Mouse (Mus musculus) heart, embryonic 14.5 days (tissue): ENCODE measurements around the gene Brca2. TPM values are rescaled to one million over a fixed set of nuclear protein-coding genes. Genes with fewer than 3 reads are reported as not detected.

ENCODE experiments used
- ATAC-seq: fragments of 200-750 bp; cut with Nextera tagmentation; 2 replicates; pipeline ENCODE4 v1.8.0; 2017; ENCODE audit warnings: low read depth, moderate TSS enrichment; ENCODE audit not compliant: insufficient number of reproducible peaks, insufficient read depth, low FRiP score
- H3K27ac ChIP-seq, 2 experiments: fragments of 200-500 bp in 1 of 2; fragments of 300-500 bp in 1 of 2; sonication (generic) in 1 of 2; replicated peaks in 1 of 2; 2 replicates each; pipeline ENCODE4 v1.5.1; 2012 to 2014; ENCODE audit warnings: low read depth in 2 of 2, low read length in 2 of 2, control low read depth in 1 of 2, mild to moderate bottlenecking in 1 of 2, mixed read lengths in 1 of 2; ENCODE audit not compliant: control insufficient read depth in 1 of 2, insufficient read depth in 1 of 2
- H3K27me3 ChIP-seq: fragments of 300-500 bp; sonication (generic); 2 replicates; pipeline ENCODE4 v1.6.1; 2014; ENCODE audit warnings: mild to moderate bottlenecking, low read length, control low read depth; ENCODE audit not compliant: control insufficient read depth, insufficient read depth
- H3K36me3 ChIP-seq: fragments of 300-500 bp; sonication (generic); 2 replicates; pipeline ENCODE4 v1.6.1; 2014; ENCODE audit warnings: mild to moderate bottlenecking, control low read depth, low read length, mixed read lengths; ENCODE audit not compliant: control insufficient read depth, insufficient read depth
- H3K4me1 ChIP-seq, 2 experiments: fragments of 200-500 bp in 1 of 2; fragments of 300-500 bp in 1 of 2; sonication (generic) in 1 of 2; 2 replicates each; pipeline ENCODE4 v1.6.1; 2012 to 2014; ENCODE audit warnings: low read length in 2 of 2, control low read depth in 1 of 2, mixed read lengths in 1 of 2; ENCODE audit not compliant: control insufficient read depth in 2 of 2, insufficient read depth in 2 of 2
- H3K4me2 ChIP-seq: fragments of 300-500 bp; sonication (generic); 2 replicates; pipeline ENCODE4 v1.6.1; 2014; ENCODE audit warnings: mild to moderate bottlenecking, low read length
- H3K4me3 ChIP-seq, 2 experiments: fragments of 200-500 bp in 1 of 2; fragments of 300-500 bp in 1 of 2; sonication (generic) in 1 of 2; 2 replicates each; pipeline ENCODE4 v1.5.1; 2012 to 2014; ENCODE audit warnings: low read length in 2 of 2, mild to moderate bottlenecking in 2 of 2, control low read depth in 1 of 2, low read depth in 1 of 2, moderate library complexity in 1 of 2; ENCODE audit not compliant: control insufficient read depth in 1 of 2, insufficient read depth in 1 of 2
- H3K9ac ChIP-seq: fragments of 300-500 bp; sonication (generic); 2 replicates; pipeline ENCODE4 v1.6.1; 2014; ENCODE audit warnings: mild to moderate bottlenecking, low read length
- H3K9me3 ChIP-seq: fragments of 300-500 bp; sonication (generic); 2 replicates; pipeline ENCODE4 v1.6.1; 2016; ENCODE audit warnings: low read length, control low read depth; ENCODE audit not compliant: control insufficient read depth
- WGBS: fragments of 180-500 bp; shearing (Covaris S2); extraction: QIAGEN DNeasy Blood & Tissue Kit; methylation state at CpG from one replicate; pipeline ENCODE4 v1.1.7; 2014; 5-methylcytosine and 5-hydroxymethylcytosine counted together
- polyA plus RNA-seq: library from polyadenylated mRNA; unstranded; fragments of >200 nt; fragmentation: Nextera tagmentation; extraction: Ambion mirVana; gene quantifications from 2 replicates; pipeline ENCODE4 v1.2.1, GENCODE M21; 2014

Brca2 gene
- polyA plus RNA-seq, 1 experiment from 2014 or later: 14.4 TPM

GRCm38 (mm10) chr5:150495792-150496191, 26.6 kb upstream of the Brca2 start:
- H3K36me3 ChIP-seq: peaks cover 49% of the 10 kb centered on the region
- 52% methylated on average over 6 of the region's 6 CpGs for WGBS
- H3K9me3 ChIP-seq: no peaks in the 10 kb centered on the region
- no peak overlapping the region for H3K4me3 ChIP-seq
- no peak overlapping the region for H3K9ac ChIP-seq
- 0 out of 4 replicates have a peak, but pooled peaks cover 0 to 3% of the 10 kb centered on the region in 2 experiments for H3K4me1 ChIP-seq
- H3K27me3 ChIP-seq: no peaks in the 10 kb centered on the region
- H3K27ac ChIP-seq: no peak overlapping the region
- H3K4me2 ChIP-seq: no peak overlapping the region
- ATAC-seq: no peak

GRCm38 (mm10) chr5:150510451-150511225, 11.8 kb upstream of the Brca2 start:
- Histone ChIP-seq H3K27ac (no peak overlapping the region), H3K9me3 (no peaks in the 10 kb centered on the region), H3K27me3 (no peaks in the 10 kb centered on the region), H3K4me2 (no peak overlapping the region), H3K9ac (no peak overlapping the region), H3K36me3 (no peaks in the 10 kb centered on the region), H3K4me1 (no peaks in the 10 kb centered on the region), H3K4me3 (no peak overlapping the region)
- ATAC-seq: no peak
- 73% methylated on average over 6 of the region's 6 CpGs for WGBS

DNA sequence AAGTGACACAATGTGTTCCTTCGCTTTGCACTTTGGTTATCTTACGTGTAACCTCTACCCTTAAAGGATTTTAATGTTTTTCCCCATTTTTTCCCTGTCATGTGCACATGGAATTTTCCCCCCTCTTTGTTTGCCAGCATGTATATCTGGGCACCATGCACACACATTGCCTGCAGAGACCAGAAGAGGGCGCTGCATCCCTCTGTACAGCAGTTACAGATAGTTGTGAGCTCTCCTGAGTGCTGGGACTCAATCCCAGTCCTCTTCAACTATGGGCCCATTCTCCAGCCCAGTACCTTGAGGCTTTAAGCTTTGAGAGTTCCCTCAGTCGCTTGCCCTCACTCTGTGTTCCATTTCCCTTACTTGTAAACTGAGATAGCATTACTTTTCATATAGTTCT, 9.2 kb upstream of the Brca2 start:
- Histone ChIP-seq H3K4me3 (no peak overlapping the region), H3K4me2 (no peak overlapping the region), H3K27me3 (no peaks in the 10 kb centered on the region), H3K36me3 (no peaks in the 10 kb centered on the region), H3K27ac (no peak overlapping the region), H3K4me1 (no peaks in the 10 kb centered on the region), H3K9ac (no peak overlapping the region), H3K9me3 (no peaks in the 10 kb centered on the region)
- WGBS: 68% methylated on average over 4 of the region's 4 CpGs
- ATAC-seq: no peak

- 60% methylated on average over 1 of the region's 1 CpGs for WGBS
- Histone ChIP-seq H3K36me3 (no peaks in the 10 kb centered on the region), H3K27ac (no peak overlapping the region)
Observed at GRCm38 (mm10) chr5:150514027-150514426, 8.4 kb upstream of the Brca2 start.

GRCm38 (mm10) chr5:150518064-150518463, 4.4 kb upstream of the Brca2 start, which contains the start of gene Zar1l:
Gene Zar1l, minus strand, starts transcription at chr5:150518164.
- Histone ChIP-seq H3K4me2 (no peak within 1 kb of the TSS), H3K27ac (no peak within 1 kb of the TSS), H3K4me1 (peaks cover 0 to 2% of the 10 kb centered on the region in 2 experiments; a peak in 1 of 4 replicates), H3K4me3 (no peak within 1 kb of the TSS), H3K9me3 (no peaks in the 10 kb centered on the region), H3K9ac (no peak within 1 kb of the TSS), H3K27me3 (no peaks in the 10 kb centered on the region), H3K36me3 (no peaks in the 10 kb centered on the region)
- ATAC-seq: no peak
- 55% methylated on average over 4 of the region's 4 CpGs for WGBS

More at GRCm38 (mm10) chr5:150514027-150514426, 8.4 kb upstream of the Brca2 start:
- H3K4me2 ChIP-seq: no peak overlapping the region
- no peaks in the 10 kb centered on the region for H3K4me1 ChIP-seq
- no peak overlapping the region for H3K9ac ChIP-seq
- ATAC-seq: no peak
- no peaks in the 10 kb centered on the region for H3K27me3 ChIP-seq
- H3K9me3 ChIP-seq: no peaks in the 10 kb centered on the region
- no peak overlapping the region for H3K4me3 ChIP-seq

DNA sequence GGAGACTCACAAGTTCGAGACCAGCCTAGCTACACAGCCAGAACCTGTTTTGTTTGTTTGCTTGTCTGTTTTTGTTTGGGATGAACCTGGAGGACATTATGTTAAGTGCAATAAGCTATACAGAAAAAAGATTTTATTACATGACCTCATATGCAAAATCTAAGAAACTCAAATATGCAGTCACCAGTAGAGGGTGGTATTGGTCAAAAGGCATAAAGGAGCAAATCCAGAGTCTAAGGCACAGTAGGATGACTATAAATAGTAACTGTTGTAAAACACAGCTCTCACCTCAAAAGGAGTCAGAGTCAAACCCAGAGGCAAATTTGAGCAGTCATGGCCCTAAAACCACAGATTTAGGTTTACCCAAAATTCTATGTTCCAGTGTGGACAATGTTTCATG, 2.9 kb upstream of the Brca2 start:
- Histone ChIP-seq H3K9me3 (no peaks in the 10 kb centered on the region), H3K9ac (no peak overlapping the region), H3K36me3 (no peaks in the 10 kb centered on the region), H3K27ac (no peak overlapping the region), H3K27me3 (no peaks in the 10 kb centered on the region), H3K4me3 (no peak overlapping the region), H3K4me2 (no peak overlapping the region), H3K4me1 (peaks cover 0 to 2% of the 10 kb centered on the region in 2 experiments; a peak in 1 of 4 replicates)
- ATAC-seq: no peak
- 86% methylated on average over 1 of the region's 1 CpGs for WGBS

GRCm38 (mm10) chr5:150522867-150523234, 421 bp downstream of the Brca2 start:
- H3K4me2 ChIP-seq: peak overlapping the region; percentile 86
- H3K27ac ChIP-seq: peak overlapping the region in 1 of 2 experiments; percentile 72; a peak in 2 of 4 replicates
- H3K4me1 ChIP-seq: peaks cover 0 to 2% of the 10 kb centered on the region in 2 experiments; a peak in 1 of 4 replicates
- H3K36me3 ChIP-seq: 0 out of 2 replicates have a peak, but pooled peaks cover 3% of the 10 kb centered on the region
- peak overlapping the region; percentile 96 for H3K9ac ChIP-seq
- 0 out of 2 replicates have a peak, but pooled peaks have one; percentile 18 for ATAC-seq
- H3K9me3 ChIP-seq: no peaks in the 10 kb centered on the region
- no peaks in the 10 kb centered on the region for H3K27me3 ChIP-seq
- 7% methylated on average over 11 of the region's 11 CpGs for WGBS
- peak overlapping the region; percentile 83 to 89 for H3K4me3 ChIP-seq
